Comparison of ENCODE assay signal across 15 mouse cellular contexts in the genomic region with DNA sequence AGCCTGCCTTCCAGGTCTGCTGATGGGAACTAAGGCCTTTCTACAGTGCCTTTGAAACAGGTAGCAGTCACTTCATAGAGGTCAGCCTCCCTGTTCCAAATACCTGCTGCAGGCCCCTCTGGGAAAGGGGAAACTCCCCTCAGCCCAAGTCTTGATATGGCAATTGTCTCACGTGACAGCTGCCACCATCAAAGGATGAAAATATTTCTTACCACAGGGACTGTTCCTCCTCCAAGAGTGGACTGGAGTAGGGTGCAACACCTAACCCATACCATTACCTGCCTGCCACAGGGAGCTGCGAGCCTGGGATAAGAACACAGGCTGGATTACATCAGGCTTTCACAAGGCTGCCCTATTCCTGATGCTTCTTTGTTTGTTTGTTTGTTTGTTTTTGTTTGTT.
"Had no signal": no experiment of that assay in that cellular context is flagged by ENCODE, and none has a peak within 500 bp of the region (broad histone marks: within the 10 kb centered on the region; RNA-seq: fewer than 3 reads in every experiment).

No protein-coding gene starts in this region.

- H3K4me2 ChIP-seq: neural tube, embryonic 15.5 days; stomach, embryonic 15.5 days had no signal

- H3K4me3 ChIP-seq: neural tube, embryonic 15.5 days; stomach, embryonic 15.5 days had no signal

- H3K9me3 ChIP-seq: neural tube, embryonic 15.5 days; stomach, embryonic 15.5 days had no signal

- DNase-seq: retina, postnatal 1 day; right cerebral cortex, adult 18-20 months; right cerebral cortex, postnatal 14 days; right cerebral cortex, postnatal 25 days; right cerebral cortex, postnatal 4 days; spleen, adult 18-20 months; thymus, adult 18-20 months; thymus, adult 2 months; thymus, postnatal 14 days; thymus, postnatal 25 days; thymus, postnatal 36 days; thymus, postnatal 4 days had no signal

- H3K9ac ChIP-seq: neural tube, embryonic 15.5 days; stomach, embryonic 15.5 days had no signal

- H3K36me3 ChIP-seq: neural tube, embryonic 15.5 days; stomach, embryonic 15.5 days had no signal

- H3K27me3 ChIP-seq: neural tube, embryonic 15.5 days; stomach, embryonic 15.5 days had no signal

- H3K27ac ChIP-seq: neural tube, embryonic 15.5 days; stomach, embryonic 15.5 days; stomach, postnatal 0 days had no signal
